Mouse (Mus musculus): ENCODE data around the gene 1700019N19Rik. TPM values are rescaled to one million over a fixed set of nuclear protein-coding genes. Genes with fewer than 3 reads are reported as not detected.

1700019N19Rik gene
- not detected in 3 replicates for total RNA-seq (2017)

DNA sequence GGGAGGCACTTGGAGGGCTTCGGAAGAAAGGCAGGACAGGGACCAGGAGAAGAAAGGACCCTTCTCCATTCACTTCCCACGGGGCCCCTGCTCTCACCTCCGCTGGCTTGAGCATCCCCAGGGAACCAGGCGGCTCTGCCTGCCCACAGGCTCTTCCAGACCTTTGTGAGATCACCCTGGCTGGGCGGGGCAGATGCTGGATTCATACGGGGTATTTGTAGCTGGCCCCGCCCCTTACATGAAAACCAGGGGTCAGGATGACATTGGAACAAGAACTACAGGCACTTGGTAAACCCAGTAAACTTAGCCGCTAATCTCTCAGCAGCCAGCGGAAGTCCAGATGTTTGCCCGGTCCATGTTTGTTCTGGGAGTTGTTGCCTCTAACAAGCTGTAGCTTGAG lies at the start of gene 1700019N19Rik:
1700019N19Rik (minus strand) TSS at position 178 of the 400 bp plus-strand sequence.
- no peak for ATAC-seq (replicated peaks; ENCODE audit: insufficient number of reproducible peaks, low FRiP score, low TSS enrichment, poor library complexity, severe bottlenecking)

GRCm38 (mm10) chr19:58843606-58844005 lies 49.3 kb upstream of the 1700019N19Rik start:
- ATAC-seq (replicated peaks; ENCODE audit: insufficient number of reproducible peaks, low FRiP score, low TSS enrichment, poor library complexity, severe bottlenecking), result no peak

DNA sequence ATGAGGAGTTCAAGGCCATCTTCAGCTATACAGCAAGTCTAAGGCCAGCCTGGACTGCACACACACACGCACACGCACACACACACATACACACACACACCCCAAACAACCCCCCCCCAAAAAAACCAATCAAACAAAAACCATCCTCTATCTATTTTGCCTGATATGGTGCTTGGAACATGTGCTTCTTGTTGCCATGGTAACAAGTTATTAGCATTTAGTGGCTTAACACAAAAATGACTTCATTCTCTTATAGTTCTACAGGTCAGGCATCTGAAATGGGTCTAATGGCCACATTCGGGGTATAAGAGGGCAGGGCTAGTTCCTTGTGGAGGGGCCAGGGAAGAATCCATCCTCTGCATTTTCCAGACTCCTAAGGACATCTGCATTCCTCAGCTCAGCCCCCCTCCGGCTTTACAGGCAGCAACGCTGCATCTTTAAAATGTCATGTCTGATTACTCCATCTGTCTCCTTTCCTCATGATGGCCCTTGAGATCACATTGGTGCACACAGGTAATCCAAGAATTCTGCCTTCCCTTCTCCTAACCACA lies 46.5 kb upstream of the 1700019N19Rik start:
- ATAC-seq (replicated peaks; ENCODE audit: insufficient number of reproducible peaks, low FRiP score, low TSS enrichment, poor library complexity, severe bottlenecking), result no peak

- no peak for ATAC-seq (replicated peaks; ENCODE audit: insufficient number of reproducible peaks, low FRiP score, low TSS enrichment, poor library complexity, severe bottlenecking)
Measured at GRCm38 (mm10) chr19:58839806-58840205, 45.5 kb upstream of the 1700019N19Rik start.

DNA sequence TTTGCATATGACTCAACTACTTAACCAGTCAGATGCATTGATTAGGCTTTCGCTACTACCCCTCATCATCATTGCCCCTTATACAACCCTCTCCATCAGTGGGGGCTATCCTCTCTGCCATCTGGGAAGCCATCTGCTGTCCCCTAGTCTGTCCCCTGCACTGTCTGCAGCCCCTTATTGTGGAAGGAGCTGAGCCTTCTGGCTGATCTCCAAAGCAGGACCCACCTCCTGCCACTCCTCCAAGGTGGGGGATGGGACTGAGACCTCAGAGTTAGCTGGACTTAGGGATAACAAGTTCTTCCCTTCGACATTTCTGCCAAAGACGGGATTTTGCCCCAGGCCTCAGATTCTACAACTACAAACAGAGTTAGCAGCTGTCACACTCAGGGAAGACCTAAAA lies 45.1 kb upstream of the 1700019N19Rik start:
- no peak for ATAC-seq (replicated peaks; ENCODE audit: insufficient number of reproducible peaks, low FRiP score, low TSS enrichment, poor library complexity, severe bottlenecking)

- ATAC-seq (replicated peaks; ENCODE audit: insufficient number of reproducible peaks, low FRiP score, low TSS enrichment, poor library complexity, severe bottlenecking), result no peak
Measured at GRCm38 (mm10) chr19:58838706-58839105, 44.4 kb upstream of the 1700019N19Rik start.

DNA sequence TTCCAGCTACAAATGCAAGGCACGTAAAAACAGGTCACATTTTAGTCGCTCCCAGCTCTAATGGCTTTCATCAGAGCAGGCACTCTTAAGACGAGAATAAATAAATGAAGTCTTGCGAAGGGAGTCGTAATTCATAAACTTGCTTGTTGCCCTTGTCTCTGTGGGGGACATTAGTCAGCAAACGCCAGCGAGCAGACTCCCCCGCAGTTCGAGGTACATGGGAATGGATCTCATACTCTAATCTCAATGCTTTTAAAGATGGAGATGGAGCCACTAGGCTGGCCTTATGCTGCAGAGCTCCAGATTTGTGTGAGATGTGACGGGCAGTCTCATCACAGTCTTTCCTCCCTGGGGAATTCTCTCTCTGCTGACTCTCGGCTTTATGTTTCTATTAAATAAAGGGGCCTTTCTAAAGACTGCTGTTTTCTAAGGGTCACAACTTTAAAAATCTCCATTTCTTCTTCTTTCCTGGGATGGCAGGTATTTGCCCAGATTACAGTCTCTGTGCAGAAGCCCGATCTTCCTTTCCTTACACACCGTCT lies 39.4 kb upstream of the 1700019N19Rik start:
- no peak for ATAC-seq (replicated peaks; ENCODE audit: insufficient number of reproducible peaks, low FRiP score, low TSS enrichment, poor library complexity, severe bottlenecking)

DNA sequence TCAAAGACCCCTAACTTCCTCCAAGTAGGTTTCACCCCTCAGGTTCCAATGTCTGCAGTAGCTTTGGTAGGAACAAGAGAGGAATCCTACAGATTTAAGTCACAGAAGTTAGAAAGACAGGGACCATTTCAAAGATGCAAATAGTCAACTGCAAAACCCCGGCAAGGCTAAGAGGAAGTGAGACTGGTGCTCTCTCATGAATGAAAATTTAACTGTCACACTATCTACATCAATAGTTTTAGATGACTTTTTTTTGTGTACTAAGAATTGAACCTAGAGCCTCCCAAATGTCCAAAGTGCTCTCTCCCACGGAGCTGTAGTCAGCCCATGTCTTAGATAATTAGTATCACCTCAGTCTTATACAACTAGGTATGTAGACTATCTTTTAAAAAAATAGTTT lies 38.7 kb upstream of the 1700019N19Rik start:
- no peak for ATAC-seq (replicated peaks; ENCODE audit: insufficient number of reproducible peaks, low FRiP score, low TSS enrichment, poor library complexity, severe bottlenecking)

DNA sequence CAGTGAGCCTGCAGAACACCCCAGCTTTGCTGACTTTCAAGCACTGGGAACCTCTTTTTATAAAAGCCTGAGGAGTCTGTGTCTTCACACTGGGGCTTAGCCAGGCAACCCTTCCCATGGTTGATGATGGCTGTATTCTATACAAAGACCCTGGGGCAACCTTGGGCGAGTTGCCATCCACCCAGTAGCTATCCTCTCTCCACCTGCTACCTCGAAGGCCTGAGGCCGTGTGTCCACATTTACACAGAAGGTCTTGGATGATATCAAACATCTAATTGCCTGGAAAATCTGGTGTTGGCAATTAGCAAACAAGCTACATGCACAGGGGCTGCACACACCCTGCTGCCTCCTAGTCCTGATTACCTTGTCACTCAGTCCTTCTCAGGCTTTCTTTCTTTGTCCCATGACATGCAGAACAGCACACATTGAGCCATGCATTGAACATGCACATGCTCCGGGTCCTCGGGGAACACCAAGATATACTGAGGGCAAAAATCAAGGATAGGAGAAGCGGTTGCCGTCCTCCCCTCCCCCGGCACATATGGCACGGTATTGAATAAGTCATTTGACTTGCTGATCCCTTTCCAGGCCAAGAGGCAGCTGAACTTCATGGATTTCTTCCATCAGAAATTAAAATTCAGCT lies 37.1 kb upstream of the 1700019N19Rik start:
- no peak for ATAC-seq (replicated peaks; ENCODE audit: insufficient number of reproducible peaks, low FRiP score, low TSS enrichment, poor library complexity, severe bottlenecking)

DNA sequence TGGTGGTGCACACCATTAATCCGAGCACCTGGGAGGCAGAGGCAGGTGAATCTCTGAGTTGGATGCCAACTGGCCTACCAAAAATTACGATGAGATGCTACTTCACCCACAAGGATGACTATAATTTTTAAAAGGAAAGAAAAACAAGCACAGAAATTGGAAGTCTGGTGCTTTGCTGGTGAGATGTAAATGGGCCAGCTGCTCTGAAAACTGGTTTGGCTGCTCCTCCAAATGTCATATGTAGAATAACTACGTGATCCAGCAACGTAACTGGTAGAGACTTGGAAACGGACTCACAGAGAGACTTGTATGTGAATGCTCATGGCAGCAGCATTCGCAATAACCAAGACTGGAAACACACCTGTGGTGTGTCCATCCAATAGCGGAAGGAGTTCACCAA lies 35.9 kb upstream of the 1700019N19Rik start:
- ATAC-seq (replicated peaks; ENCODE audit: insufficient number of reproducible peaks, low FRiP score, low TSS enrichment, poor library complexity, severe bottlenecking), result no peak

DNA sequence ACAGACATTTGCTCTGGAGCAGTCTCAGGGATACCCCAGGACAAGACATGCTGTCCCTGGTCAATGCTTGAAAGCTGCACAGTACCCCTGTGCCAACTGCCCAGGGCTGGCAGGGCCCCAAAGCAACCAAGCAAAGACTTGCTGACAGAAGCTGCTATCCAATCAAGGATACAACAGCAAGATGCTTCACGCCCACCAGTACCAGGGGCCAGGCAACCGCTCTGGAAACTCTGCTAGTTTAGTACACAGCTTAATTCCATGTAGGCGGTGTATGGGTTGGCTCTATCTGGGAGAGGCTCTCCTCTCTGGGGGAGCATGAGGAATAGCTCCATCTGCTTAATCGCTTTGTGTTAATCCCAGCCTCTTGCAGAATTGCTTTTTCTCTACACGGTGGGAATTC lies 35.3 kb upstream of the 1700019N19Rik start:
- no peak for ATAC-seq (replicated peaks; ENCODE audit: insufficient number of reproducible peaks, low FRiP score, low TSS enrichment, poor library complexity, severe bottlenecking)

DNA sequence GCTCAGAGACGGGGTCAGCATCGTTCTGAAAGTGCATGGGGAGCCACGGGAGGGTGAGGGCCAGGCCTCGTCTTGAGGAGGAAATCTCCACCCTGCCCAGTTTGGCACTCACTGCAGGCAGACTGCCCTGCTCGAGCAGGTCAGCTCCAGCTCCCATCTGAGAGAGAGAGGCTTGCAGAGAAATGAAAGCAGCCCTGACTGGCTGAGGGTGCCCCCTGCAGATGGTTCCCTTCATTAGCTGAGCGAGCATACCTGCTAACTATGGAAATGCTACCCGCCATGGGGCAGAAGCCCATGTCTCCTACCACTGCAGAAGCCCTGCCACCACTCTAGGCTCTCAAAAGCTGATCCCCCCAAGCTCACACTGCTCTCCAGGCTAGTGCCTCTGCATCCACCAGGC lies 33.4 kb upstream of the 1700019N19Rik start:
- no peak for ATAC-seq (replicated peaks; ENCODE audit: insufficient number of reproducible peaks, low FRiP score, low TSS enrichment, poor library complexity, severe bottlenecking)

DNA sequence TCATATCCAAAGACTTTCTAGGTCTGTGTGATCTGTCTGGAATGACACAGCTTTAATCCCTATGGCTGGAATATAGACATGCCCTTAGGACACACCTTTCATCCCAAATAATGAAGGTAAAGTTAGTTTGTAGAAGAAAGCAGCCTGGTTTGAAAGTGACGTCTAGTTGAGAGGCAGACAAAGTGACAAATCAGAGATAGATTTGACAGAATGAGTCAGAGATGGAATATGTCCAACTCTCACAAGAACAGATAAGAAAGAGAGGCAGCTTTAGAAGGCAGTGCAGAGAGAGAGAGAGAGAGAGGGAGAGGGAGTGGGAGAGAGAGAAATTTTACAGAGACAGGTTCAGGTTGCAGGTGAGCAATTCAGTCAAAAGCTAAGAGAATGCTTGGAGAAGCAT lies 30.1 kb upstream of the 1700019N19Rik start:
- no peak for ATAC-seq (replicated peaks; ENCODE audit: insufficient number of reproducible peaks, low FRiP score, low TSS enrichment, poor library complexity, severe bottlenecking)

DNA sequence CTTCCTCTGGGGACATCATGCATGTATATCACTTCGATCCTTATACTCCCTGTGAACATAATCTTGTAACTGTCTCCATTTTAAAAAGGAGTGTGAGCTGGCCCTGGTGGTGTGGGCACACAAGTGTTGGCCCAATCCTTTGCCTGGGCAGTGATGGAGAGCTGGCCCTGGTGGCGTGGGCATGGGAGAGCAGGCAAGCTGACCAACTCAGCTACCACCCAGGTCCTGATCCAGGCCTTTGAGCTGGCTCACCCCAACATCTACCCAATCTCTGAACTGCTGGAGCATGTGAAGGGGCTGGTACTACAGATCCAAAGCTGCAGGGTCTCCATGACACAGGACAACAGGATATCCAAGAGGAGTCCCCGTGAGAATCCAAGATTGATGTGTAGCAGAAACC lies 29.0 kb upstream of the 1700019N19Rik start:
- no peak for ATAC-seq (replicated peaks; ENCODE audit: insufficient number of reproducible peaks, low FRiP score, low TSS enrichment, poor library complexity, severe bottlenecking)

DNA sequence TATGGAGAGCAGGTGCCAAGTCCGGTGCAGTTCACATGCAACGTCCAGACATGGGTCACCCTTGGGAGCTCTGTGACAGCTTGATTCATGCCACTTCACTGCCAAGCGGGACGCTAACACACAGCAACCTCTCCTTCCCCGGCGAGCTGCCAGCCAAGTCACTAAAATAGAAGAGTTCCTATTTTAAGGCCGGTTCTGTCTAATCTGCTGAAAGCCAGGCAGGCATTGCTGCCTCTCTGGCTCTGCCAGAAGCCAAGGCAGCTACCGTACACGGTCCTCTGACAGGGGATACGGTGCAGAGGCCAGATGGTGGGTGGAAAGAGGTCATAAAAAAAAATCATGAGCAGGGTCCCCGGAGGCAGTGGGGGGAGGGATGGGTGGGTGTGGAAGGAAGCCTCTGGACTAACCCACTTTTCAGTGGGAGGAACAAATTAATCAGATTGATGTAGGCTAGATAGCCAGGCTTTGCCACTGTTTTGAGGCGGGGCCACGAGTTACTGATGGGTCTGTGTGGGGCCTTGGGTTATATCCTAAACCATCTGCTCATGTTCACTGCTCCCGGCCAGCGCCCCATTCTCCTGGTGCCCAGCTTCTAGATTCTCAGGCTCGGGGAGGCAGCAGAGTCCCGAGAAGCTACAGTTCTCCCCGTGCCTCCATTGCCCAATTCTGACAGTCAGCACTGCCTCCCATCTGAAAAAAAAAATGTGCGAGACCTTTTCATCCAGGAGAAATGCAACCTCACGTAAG lies 28.4 kb upstream of the 1700019N19Rik start:
- no peak for ATAC-seq (replicated peaks; ENCODE audit: insufficient number of reproducible peaks, low FRiP score, low TSS enrichment, poor library complexity, severe bottlenecking)

GRCm38 (mm10) chr19:58818571-58819415 lies 24.5 kb upstream of the 1700019N19Rik start:
- ATAC-seq (replicated peaks; ENCODE audit: insufficient number of reproducible peaks, low FRiP score, low TSS enrichment, poor library complexity, severe bottlenecking), result no peak

GRCm38 (mm10) chr19:58817398-58817797 lies 23.1 kb upstream of the 1700019N19Rik start:
- ATAC-seq (replicated peaks; ENCODE audit: insufficient number of reproducible peaks, low FRiP score, low TSS enrichment, poor library complexity, severe bottlenecking), result no peak

DNA sequence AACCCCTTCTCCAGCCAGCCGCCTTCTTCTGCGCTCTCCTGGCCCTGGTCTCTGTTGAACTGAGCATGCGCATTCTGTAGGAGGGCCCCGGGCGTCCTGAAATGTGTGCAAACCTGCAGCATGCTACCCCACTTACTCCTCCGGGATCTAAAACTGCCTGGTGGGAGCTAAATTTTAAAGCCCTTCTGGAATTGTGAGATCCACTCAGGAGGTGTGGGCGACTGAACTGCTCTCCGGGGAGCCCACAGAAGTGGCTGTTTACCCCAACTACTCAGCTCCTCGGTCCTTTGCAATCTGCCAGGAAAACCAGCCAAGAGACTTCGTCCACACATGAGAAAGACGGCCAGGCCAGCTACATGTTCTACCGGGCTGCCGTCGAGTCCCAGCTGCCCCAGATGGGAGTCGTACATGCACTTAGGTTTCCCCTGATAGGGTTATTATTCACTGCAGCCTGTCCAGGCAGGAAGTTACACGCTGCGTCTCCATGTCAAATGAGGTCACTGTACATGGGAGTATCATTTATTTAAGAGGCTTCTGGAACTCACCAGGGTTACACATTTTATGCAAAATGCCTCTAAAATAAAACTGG lies 22.3 kb upstream of the 1700019N19Rik start:
- ATAC-seq (replicated peaks; ENCODE audit: insufficient number of reproducible peaks, low FRiP score, low TSS enrichment, poor library complexity, severe bottlenecking), result no peak

Data from monocyte, adult 5-6 weeks (primary cell).